Mouse (Mus musculus): ENCODE data around the gene Nipbl.

Gene Nipbl

DNA sequence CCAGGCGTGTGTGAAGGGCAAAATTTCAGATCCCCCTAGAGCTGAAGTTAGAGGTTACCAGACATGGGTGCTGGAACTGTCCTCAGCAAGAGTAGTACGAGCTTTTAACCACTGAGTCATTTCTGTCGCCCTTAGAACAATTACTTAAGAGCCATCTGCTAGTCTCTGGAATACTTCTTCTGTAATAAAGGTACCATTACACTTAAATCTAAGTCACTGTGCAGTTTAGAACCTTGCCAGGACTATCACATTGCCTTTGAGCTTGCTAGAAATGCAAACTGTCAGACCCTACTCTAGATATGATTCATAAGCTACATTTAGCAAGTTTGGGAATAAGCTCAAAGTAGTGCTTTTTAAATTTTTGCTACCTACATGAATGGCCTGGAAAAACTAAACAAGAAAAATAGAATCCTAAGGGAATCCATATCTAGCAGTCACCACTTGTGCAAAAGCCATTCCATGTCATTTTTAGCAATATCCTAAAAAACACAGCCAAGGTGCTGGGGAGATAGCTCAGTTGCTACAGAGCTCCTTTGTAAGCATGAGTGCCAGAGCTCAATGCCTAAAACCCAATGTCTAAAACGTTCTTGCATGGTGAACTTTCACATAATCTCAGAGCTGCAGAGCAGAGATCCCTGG lies 27.6 kb downstream of the Nipbl start:
- no peak for DNase-seq

DNA sequence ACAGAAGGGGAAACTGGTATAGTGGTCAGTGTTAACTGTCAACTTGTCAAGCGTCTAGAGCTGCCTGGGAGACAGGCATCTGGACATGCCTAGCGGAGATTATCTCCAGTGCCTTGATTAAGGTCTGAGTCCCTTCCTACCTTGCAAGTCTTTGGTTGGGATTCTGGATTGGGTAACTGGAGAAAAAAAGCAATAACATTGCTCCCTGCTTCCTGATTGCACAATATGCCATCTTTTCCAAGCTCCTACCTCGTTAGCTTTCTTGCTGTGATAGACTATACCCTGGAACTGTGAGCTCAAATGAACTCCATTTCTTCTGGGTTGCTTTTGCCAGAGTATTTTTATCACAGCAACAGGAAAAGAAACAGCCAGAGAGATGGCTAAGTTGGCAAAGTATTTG lies 30.9 kb downstream of the Nipbl start:
- no peak for DNase-seq

DNA sequence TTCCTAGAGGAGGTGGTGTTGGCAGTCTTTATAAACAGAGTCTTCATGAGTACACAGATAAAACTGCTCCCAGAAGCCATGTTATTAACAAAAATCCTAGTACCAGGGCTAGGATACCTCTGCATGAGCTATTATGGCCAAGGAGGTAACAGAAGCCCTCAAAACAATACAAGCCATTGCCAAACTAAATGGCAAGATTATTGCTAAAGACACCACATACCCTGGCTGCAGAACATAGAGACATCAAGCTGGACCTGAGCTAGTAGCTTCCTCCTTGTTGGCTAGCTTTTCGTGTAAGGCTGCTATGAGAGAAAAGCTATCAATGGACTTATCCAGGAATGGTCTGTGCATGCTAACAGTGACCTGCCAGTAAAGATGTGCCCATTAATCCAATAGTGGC lies 32.4 kb downstream of the Nipbl start:
- DNase-seq = no peak

DNA sequence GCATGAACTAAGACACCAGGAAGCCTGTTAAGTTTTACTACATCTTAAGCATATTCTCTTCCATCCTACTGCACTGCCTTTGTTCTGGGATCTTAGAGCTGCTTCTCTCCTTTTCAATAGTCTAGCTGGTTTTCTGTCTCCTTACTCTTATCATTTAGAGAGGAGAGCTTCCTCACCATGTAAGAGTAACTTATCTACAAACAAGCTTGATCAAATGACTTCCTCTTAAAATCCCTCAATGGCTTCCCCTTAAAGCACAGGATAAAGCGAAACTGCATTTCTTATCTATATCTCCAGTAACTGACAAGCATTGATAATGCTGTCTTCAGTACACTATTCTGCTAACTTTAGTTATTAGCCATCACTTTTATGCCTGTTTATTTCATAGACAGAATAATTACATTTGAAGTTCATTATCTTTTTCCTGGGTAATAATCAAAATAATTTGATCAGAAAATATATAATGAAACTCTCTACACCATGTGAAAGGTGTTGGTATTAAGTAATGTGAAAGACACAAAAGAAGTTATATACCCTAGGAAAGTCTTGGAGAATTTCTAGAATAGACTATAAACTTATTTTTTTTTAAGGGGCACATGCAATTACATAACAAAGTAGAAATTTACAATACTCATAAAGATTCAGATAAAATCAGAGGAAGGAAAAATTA lies 33.0 kb downstream of the Nipbl start:
- DNase-seq = no peak

DNA sequence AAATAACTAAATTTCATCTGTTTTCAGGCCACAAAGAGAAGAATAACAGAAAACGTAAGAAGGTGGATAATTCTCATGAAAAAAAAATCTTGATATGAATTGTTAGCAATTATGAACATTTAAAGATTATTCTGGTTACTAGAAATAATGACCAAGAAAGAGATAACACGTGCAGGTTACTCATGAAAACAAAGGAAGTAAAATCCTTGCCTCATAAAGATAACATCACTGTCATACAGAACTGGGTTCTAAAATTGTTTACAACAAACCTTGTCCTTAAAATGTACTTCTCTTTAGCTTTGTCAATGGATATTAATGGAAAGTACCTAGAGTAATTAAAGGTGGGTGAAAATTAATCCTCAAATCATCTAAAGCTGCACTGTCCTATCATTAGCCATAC lies 37.2 kb downstream of the Nipbl start:
- DNase-seq = no peak

DNA sequence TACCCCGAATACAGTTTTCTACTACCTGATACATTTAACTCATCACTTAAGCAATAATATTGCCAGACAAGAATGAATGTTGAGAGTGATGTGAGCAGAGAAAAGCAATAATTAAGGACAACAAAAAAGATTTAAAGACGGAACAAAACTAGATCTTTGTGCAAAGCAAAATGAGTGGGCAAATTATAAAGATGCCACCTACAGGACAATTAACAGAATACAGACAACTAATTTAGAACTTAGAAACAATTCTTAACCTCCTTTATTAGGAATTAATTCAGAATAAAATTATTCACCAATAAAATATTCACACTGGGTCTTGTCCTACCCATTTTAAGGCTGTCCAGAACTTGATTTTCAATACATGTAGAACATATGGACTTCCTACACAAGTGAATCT lies 38.0 kb downstream of the Nipbl start:
- DNase-seq = no peak

DNA sequence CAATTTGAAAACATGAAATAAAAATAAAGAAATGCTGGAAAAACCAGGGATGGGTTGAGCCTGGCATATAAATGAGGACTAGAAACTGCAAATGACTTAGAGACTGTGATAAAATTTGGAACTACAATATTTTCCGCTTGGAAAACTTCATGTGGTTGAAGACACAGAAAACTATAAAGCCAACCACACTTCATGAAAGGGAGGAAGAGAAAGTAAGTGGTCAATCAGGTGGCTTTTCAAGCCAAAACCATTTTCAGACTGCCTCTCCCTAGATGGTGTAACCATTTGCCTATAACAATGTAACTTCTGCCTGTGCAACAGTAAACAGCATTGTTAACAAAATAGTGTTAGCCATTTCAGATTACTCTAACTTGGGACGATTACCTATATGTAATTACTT lies 41.7 kb downstream of the Nipbl start:
- no peak for DNase-seq

DNA sequence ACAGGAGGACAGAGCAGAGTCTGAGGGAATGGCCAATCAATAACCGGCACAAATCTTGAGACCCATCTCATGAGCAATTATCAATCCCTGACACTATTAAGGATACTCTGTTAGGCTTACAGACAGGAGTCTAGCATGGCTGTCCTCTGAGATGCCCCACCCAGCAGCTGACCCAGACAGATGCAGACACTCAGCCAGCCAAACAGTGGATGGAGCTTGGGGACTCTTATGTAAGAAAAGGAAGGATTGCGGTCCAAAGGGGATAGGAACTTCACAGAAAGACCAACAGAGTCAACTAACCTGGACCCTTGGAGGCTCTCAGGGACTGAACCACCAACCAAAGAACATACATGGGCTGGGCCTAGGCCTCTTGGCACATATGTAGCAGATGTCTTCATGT lies 42.7 kb downstream of the Nipbl start:
- no peak for DNase-seq

DNA sequence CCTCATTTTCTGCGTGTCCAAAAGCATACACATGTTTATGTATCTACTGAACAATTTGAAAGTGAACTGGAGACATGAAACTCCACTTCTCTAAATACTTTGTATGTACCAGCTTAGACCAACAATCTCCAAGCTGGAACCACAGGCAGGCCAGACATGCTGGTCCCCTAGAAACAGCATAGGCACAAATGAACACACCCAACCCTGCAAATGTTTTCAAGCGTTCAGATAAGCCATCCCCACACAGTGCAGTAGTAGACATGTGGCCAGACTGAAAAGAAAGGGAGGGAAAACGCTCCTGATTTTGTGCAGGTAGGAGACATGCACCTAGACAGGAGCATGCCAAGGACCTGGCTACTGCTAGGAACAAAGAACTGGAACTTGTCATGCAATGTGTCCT lies 52.5 kb downstream of the Nipbl start:
- no peak for DNase-seq

DNA sequence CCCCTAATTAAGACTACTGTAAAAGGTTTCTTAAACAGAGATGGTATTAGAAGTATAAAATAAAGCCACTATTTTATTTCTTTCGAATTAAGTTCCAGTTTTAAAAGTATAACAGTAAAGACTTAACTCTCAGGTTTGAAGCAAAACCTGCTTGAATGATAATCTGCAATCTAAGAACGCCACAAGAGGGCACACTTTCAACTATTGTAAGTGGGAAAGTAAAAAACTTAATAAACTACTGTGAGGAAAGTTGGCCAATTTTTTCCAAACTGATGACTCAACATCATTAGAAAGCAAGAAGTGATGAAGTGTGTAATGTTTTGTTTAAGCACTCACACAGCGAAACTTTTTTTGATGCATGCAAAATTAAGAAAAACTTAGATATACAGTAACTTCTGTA lies 62.0 kb downstream of the Nipbl start:
- DNase-seq = no peak

DNA sequence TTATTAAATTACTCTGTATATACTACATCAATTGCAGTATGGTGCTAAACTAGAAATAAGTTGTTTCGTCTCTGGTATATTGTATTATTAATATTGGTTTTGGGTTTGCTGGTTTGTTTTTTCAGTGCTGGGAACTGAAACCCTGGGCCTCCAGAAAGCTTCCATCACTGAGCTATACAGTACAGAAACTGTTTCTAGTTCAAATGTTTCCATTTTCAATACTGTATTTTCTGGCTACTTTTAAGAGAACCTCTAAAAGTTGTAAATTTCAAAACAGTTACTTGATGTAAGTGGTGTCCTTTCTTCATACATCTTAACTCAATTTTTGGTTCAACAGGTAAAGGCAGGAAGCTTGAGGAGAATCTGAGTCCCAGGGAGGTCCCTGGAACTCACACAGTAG lies 68.6 kb downstream of the Nipbl start:
- no peak for DNase-seq

DNA sequence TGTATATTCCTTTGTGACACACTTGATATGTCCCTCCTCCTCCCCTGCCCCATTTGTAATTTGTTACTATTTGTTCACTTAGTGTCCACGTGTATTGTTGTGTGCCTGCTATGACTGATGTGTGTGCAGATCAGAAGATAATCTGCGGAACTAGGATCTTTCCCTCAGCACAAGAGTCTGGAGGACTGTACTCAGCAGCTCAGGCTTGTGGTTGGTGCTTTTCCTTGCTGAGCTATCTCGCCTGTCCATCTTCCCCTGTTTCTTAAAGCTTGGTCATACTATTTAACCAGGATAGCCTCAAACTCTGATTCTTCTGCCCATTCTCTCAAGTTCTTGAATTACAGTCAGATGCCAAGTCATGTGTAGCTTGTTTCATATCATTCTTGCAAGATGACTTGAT lies 69.5 kb downstream of the Nipbl start:
- DNase-seq = no peak

DNA sequence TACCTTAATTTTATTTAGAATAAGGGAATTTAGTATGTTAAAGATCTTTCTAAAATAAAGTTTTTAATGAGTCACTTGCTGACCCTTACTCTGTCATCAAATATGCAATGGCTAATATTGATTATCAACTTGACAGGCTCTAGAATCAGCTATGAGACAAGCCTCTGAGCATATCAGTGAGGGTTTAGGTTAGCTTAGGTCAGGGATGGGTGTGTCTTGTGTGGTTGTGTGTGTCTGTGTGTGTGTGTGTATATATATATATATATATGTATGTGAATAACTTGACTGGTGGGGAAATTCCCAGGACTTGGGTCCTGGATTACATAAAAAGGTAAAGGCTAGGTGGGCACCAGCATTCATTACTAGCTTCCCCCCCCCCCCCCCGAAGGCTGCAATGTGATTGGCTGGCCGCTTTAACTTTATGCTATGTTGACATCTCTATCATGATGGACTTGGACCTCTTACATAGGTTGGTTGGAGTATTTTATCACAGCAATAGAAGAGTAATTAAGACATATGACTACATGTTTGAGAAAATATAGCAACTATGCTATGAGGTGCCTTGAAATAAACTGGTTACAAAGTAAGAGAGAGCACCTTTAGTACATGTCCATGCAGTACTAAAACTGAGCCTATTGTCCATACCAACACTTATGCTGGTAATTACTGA lies 97.0 kb downstream of the Nipbl start:
- DNase-seq = no peak

DNA sequence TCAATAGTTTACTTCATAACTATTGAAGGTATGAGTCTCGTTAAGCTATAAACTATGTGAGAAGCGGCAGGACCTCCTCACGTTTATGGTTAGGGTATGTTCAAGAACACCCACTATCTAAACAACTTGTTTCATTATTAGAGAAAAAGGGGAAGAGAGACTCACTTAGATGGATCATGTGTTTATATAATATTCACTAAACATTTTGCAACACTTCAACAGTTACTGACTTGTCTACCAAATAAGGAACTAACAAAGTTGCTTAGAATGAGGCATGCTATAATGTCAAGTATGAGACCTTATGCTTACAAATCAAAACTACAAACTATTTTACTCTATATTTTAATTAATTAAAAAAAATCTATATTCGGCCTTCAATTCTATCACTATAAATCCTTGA lies 103.7 kb downstream of the Nipbl start:
- DNase-seq = no peak

DNA sequence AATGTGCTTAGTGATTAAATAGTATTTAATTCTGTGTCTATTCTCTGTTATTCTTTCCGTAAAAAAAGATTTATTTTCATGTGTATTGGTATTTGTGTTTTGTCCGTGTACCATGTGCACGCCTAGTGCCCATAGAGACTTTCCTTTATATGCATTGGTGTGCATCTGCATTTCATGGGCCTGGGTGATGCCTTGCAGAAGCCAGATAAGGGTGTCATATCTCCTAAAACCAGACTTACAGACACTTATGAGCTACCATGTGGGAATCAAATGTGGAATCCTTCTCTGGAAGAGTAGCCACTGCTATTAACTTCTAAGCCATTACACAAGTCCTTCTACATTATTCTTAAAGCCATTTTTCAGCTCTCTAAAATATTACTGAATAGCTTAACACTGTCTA lies 112.7 kb downstream of the Nipbl start:
- no peak for DNase-seq

DNA sequence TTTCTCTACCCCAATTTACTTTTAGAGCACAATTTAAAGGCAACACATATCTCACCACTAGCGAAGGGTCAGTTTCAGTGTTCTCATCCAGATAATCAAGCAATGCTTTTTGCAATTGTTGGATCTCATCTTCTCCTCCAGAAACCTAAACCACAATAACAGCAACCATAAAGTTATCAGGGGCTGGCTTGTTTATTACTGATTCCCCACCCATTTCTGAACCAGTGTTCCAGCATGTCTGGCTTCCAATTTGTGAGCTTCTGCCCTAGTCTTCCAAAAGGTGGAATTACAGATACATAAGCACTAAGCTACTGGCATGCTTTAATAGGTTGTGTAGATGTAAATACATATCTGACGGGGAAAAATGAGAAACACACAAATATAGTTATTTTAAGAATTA lies 118.6 kb downstream of the Nipbl start:
- no peak for DNase-seq

DNA sequence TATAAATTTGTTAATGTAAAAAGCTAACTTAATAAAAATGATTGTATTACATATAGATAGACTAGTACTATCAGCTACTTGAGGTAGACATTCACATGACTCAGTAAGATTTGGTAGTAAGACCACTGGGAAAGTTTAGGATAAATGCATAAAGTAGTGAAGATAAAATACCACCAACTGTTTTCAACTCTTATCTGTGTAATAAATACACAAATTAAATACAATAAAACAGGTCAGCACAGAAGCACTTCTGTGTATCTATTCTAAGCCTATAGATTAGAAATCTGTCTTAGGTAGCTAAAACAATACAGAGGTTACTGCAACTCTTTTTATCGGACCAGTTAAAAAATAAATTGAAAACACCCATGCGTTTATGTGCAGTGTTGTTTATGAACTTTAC lies 119.4 kb downstream of the Nipbl start:
- DNase-seq = no peak

DNA sequence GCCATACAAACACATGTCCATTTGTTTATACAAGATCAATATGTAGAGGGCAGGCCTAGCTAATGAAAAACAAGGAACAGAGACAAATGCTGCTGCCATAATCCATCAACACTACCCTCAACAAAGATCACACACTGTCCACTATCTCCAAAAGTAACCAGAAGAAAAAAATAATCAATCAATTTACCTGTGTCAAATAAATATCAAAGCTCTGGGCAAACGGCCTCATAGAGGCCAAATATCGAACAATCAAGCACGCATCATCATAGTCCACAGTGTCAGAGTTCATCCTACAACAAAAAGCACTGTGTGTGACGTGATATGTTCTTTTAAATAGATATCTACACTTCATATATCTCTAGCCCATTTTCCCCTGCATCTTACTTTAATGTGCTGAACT lies 120.2 kb downstream of the Nipbl start:
- no peak for DNase-seq

DNA sequence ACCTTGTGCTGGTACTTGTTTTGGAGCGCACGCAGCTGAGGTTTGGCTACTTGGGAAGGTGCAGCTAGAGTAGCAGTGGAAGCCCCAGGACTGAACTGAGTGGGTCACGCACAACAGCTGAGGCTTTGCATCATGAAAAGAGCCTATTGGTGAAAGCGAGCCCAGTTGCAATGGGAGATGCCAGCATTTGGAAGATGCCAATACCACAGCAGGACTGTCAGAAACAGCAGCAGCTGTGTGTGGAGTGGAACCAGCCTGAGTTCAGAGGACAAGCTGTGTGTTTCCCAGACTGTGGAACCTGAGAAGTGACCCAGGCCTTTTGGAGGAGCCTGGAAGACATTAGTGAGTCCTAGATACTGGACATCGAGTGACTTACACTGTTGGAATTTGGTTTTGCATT lies 122.8 kb downstream of the Nipbl start:
- DNase-seq = no peak

DNA sequence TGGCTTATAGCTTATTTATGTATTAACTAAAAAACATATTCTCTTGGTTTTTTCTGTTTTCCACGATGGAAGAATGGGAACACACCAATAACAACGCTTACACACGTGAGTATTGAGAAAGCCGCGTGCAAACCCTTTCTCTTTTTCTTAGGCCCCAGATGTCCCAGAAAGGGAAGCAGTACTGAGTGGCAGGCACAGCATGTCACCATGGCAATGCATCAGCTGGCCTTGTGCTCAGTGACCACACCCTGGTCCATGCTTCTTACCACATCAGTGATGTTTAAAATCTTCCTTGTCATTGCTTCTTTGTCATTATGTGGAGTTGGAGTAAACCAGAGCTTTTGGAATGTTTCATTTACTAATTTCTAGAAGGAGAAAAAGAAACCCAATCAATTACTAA lies 125.1 kb downstream of the Nipbl start:
- DNase-seq = no peak

DNA sequence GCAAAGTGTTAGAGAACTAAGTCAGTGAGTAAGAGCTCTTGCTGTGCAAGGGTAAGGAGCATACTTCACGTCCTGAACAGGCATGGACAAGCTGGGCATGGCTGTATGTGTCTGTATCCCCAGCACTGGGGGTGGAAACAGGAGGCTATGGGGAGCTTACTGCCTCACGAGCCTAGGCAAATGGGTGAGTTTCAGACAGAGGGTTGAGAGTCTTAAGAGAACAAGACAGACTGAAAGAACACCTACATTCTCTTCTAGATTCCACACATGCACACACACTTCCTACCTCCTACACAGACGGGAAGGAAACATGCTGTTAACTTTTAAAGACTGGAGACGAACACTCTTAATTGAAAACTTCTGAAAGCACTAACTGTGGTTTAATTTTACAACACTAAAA lies 126.9 kb downstream of the Nipbl start:
- no peak for DNase-seq

DNA sequence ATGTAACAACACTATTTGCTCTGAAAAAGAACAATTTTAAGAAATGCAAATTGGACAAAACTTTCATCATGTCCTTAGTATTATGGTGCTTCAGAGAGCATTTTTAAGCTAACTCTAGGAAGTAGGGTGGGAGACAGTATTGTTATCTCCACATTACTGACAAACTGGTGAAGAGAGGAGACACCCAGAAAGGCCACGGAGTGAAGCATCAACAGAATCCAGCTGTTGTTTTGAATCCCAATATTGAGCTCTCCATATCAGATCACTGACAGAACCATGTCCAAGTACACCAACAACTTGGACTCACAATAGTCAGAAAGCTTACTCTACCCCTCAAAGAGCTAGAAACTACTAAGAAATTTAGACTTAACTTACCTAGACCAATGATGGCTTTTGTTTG lies 138.8 kb downstream of the Nipbl start:
- DNase-seq = no peak

DNA sequence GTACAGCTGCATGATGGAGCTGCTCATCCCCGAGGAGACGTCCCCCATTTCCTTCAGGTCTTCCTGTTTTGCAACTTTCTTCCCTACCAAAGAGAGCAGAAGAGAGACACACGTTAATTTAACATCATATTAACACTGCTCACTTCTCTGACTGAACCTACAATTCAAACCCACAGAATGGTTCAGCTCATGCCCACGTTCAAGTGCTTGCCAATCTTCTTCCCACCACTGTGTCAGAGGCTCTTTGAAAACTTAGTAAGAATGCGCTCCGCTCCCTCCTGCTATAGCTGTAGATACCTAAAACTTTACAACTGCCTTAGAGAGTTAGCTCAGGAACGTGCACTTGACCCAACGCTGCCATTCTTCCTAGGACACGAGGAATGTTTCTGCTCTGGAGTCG lies 141.3 kb downstream of the Nipbl start:
- DNase-seq = no peak

DNA sequence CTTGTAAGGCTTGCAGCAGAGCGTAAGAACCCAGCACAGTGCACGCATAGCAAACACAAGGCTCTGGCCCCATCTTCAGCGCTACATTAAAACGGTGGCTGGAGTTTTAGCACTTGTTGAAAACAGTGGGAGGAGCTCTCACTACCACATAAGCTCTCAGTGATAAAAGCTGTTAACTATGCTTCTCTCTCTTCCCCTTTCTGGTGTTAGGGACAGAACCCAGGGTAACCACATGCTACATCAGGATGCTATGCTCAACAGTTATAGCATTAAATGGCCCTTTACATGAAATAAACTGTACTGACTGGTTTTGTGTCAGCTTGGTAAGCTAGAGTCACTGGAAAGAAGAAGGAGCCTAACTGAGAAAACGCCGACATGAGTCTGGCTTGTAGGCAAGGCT lies 150.1 kb downstream of the Nipbl start:
- no peak for DNase-seq

DNA sequence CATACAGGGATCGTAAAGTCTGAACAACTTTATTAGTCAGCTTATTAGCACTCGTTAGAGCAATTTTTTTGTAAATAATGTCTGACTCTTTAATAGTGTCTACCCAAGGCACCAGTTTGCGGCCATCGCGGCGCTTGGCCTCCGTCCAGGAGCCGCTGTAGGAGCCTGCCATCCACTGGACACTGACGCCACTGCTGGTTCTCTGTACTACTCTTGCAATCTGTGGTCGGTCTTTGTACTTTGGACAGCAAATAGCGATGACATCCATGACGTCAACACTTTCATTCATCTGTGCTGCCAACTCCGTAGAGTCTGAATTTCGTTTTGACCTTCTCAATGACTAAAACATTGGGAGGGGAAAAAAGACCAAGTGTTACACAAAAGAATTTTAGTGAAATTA lies 153.0 kb downstream of the Nipbl start:
- DNase-seq = no peak
